Mouse (Mus musculus) cerebellum, adult 18-20 months (tissue): ENCODE measurements at regions not wholly inside any gene's neighbourhood (a gene's known extent, or its start where the extent isn't known, plus 50 kb on each side); places are given as distances from the start of the nearest gene placed in this dataset.
A peak's percentile ranks its signal among the peaks of the same experiment; 100 is the strongest.
"Not testable (repeated sequence)": the region's sequence is repeated elsewhere in the genome, so short reads cannot be mapped to it uniquely, and the experiment has no call there.

Source experiments
- DNase-seq, 2 experiments: peaks; one replicate each; pipeline ENCODE4 v3.0.0; 2021

DNA sequence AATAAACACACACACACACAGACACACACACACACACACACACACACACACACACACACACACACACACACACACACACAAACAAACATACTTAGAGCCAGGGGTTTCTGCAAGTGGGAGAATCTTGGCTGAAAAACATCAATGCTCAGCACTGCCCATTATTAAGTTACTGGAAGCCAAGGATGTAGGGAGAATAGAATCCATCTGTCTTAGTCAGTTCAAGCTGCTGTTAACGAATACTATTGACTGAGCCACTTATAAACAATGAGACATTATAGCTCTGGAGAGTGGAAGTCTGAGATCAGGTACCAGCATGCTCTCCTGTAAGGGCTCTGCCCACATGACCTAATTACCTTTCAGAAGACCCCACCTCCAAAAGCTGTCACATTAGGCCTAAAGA is 87.4 kb downstream of the Fam174b start:
- DNase-seq, result no peak

DNA sequence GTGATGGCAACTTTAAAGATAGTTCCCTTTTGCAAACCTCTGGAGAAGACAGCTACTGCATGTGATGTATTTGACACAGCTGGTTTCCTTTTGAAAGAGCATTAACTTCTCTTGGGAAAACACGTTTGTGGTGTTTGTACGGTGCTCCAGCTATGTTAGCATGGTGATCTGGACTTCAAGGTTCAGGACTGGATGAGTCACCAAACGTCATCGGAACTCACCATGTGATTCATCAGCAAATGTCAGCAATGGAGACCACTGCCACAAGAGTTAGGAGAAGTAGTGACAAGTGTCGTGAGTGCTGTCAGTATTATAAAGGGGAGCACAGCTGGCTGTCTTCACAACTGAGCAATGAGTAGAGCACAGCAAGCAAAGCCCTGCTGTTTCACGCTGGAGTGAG is 90.5 kb downstream of the Fam174b start:
- no peak for DNase-seq

DNA sequence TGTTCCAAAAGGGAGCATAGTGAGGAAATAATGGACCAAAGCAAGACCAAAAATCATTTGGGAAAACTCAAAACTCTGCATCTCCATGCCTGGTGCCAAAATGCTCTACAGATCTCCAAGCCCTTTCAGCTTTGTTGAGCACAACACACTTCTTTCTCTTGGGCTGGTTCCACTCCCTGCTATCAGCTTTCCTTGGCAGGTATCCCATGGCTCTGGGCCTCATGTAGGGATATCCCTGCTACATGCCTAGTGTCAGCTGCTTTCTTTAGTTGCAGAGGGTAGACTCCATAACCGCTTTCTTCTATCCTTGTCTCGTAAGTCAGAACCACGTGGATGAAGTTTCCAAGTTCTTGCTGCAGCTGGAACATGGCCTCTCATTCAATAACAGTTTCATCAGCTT is 100.3 kb downstream of the Fam174b start:
- no peak for DNase-seq

DNA sequence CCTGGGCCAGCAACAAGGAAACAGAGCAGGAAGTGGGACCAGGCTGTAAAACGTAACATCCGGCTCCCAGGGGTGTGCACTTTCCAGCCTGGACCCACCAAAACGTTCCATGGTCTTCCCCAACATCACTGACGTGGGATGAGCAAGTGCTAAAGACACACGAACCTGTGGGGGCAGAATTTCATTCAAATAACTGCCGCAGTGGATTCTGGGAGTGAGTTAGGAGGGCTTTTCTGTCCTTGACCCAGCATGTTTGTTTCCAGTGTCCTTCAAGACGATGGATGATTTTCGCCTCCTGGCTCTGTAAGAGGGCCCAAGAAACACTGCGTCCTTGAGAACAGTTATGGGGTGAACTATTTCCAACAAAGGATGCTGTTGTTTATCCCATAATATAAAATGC is 112.1 kb downstream of the Fam174b start:
- DNase-seq, result no peak

DNA sequence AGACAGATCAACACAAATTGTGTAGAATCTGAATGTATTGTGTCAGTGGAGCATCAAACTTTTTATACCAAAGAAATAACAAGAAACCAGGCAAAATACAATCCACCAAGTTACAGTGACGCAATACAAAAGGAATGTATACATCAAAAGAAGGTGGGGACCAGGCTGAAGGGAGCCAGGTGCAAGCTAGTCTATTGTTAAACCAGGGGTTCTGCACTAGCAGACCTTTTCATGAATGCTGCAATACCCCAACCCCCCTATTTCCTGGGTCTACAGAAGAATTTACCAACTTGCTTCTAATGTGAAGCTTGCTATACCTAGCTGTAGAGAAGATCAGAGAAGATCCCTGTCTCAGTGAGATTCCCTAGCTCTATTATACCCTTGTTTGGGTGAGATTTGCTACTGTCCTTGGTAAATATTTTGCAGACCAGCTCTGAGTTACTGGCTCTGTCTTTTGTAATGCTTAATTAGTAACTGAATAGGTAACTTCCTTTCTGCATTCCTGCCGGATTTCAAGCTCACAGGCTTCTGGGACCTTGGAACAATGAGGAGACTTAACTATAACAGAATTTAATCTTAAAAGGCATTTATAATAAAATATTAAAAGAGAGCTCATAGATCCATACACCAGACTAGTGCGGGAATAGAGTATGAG is 113.3 kb downstream of the Fam174b start:
- DNase-seq, result not testable (repeated sequence)

DNA sequence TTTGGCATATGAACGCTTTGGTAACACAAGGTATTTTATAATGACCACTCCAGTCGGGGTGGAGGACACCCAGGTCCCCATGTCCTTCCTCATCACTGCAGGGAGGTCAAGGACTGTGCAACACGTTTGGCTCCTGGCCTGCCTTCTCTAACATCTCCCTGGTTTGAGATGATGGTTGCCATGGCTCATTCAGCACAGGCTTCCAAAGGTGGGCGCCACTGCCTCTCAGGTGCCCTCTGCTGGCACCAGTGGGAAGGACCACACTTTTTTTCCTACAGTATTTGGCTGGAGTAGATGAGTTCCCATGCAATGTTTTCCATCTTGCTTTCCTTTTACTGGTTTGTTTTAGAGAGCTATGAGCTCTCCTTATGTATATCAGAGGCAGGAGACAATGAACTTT is 115.4 kb downstream of the Fam174b start:
- peak; percentile 5 to 18 for DNase-seq

DNA sequence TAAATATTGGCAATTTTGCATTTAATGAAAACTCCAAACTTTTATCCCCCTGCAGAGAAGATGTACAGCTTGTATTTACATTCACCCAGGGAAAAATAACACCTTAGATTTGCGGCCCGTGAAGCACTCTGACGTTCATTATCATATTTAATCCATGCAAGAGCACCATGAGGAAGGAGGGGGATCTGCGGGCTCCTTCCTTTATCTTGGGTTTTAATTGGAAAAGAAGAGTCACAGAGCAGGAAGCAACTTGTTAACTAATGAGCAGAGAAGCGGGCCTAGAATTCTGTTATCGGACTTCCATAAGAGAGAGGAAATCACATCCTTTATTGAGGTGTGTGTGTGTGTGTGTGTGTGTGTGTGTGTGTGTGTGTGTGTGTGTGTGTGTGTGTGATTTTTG is 116.8 kb downstream of the Fam174b start:
- no peak for DNase-seq

DNA sequence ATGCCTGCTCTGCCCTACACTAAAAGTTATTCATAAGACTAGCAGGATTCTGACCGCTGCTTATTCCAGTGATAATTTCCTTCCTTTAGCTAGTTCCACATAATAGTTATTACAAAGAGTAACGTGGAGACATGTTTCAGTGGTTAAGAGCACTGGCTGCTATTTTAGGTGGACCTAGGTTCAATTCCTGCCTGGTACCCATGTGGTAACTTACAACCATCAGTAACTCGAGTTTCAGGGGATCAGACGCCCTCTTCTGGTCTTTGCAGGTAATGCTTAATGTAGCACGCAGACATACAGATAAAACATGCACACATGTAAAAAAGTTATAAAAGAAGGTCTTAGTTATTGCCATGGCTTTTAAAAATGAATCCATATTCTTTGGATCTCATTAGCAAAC is 125.0 kb downstream of the Fam174b start:
- no peak for DNase-seq

DNA sequence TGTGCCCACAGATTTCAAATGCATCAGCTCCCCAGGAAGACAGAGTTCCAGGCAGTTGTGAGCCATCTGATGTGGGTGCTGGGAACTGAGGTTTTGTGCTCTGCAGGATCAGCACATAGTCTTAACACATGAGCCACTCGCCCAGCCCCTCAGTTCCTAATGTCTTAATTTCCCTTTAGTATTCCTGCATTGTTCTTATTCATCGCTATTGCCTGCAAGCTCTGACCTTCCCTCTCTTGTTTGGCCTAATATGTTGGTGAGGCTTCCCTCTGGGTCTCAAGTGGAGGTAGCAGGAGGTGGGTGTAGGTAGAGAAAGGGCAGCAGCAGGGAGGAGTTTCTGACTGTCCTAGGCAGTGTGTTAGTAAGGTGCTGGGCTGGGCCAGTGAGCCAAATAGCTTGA is 132.1 kb downstream of the Fam174b start:
- DNase-seq, result no peak

DNA sequence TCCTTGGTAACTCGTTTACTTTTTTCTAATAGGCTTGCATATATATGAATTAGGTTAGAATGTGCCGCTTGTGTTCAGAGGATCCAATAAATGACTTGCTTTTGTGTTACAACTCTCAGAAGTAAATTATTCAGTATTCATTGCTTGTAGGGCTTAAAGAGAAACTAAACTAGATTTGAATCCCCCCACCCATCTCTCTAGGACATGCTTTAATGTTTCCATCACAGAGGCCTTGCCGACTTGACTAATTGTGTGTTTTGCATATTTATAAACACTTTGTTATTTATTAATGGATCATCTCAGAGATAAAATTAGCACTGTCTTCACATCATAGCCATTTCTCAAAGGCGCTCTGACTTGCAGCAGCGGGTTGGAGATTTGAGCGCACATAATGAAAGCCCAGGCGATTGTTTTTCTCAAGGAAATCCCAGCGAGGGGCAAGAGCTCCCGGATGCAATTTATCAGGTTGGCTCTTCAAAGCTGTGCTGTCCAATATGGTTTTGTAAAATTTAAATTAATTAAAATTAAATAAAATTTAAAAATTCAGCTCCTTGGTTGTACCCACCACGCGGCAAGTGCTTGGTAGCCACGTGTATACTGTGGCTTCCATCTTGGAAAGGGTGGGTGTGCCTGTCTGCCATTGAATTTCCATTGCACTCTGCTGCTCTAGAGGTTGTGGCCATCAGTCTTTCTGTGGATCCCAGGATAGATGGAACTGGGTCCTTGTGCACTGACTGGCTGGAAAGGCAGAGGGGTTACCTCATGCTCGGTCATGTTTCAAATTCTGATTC is 132.0 kb downstream of the St8sia2 start:
- DNase-seq, result no peak

DNA sequence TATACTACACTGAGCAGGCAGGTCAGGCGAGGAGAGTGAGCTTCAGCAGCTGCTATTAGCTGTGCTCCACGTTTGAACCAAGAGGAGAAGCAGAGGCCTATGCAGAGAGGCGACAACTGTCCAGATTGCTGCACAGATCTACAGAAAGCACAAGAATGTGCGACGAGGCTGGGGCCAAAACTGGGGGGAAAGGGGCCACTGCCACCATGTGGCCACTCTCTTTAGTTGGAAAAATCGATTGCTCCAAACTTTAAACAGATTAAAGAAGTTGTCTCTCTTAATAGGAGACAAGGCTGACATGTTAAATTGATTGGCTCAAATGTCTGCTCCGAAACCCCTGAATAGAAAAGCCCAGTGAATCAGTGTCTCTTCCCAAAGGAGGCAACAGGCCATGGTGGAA is 127.3 kb downstream of the St8sia2 start:
- DNase-seq, result no peak
